Mouse (Mus musculus) kidney, embryonic 14.5 days (tissue): Measurements from ENCODE around the gene Ehmt1. TPM values are rescaled to one million over a fixed set of nuclear protein-coding genes. Genes with fewer than 3 reads are reported as not detected.

ENCODE experiments used
- ATAC-seq: fragments of 200-750 bp; cut with Nextera tagmentation; 2 replicates; pipeline ENCODE4 v1.8.0; 2017; ENCODE audit warnings: moderate number of reproducible peaks, mild to moderate bottlenecking, moderate TSS enrichment, moderate library complexity; ENCODE audit not compliant: low FRiP score, low TSS enrichment
- H3K27ac ChIP-seq: fragments of 300-500 bp; sonication (generic); 2 replicates; pipeline ENCODE4 v1.5.1; 2014; ENCODE audit warnings: low read depth, mild to moderate bottlenecking, low read length, moderate library complexity, mixed read lengths
- H3K27me3 ChIP-seq: fragments of 300-500 bp; sonication (generic); 2 replicates; pipeline ENCODE4 v1.6.1; 2014; ENCODE audit warnings: mild to moderate bottlenecking, low read length; ENCODE audit not compliant: control insufficient read depth, insufficient read depth
- H3K36me3 ChIP-seq: fragments of 300-500 bp; sonication (generic); 2 replicates; pipeline ENCODE4 v1.6.1; 2014; ENCODE audit warnings: low read length, mixed read lengths; ENCODE audit not compliant: control insufficient read depth, insufficient read depth
- H3K4me1 ChIP-seq: fragments of 300-500 bp; sonication (generic); 2 replicates; pipeline ENCODE4 v1.6.1; 2014; ENCODE audit warnings: low read length, mixed read lengths; ENCODE audit not compliant: control insufficient read depth, insufficient read depth
- H3K4me2 ChIP-seq: fragments of 300-500 bp; sonication (generic); replicated peaks from 2 replicates; pipeline ENCODE4 v1.6.1; 2014; ENCODE audit warnings: low read depth, mild to moderate bottlenecking, low read length
- H3K4me3 ChIP-seq: fragments of 300-500 bp; sonication (generic); 2 replicates; pipeline ENCODE4 v1.5.1; 2014; ENCODE audit warnings: mild to moderate bottlenecking, low read length
- H3K9ac ChIP-seq: fragments of 300-500 bp; sonication (generic); 2 replicates; pipeline ENCODE4 v1.6.1; 2014; ENCODE audit warnings: low read depth, mild to moderate bottlenecking, low read length, moderate library complexity
- H3K9me3 ChIP-seq: fragments of 300-500 bp; sonication (generic); 2 replicates; pipeline ENCODE4 v1.6.1; 2016; ENCODE audit warnings: low read length; ENCODE audit not compliant: control insufficient read depth
- WGBS: fragments of 180-500 bp; shearing (Covaris S2); extraction: QIAGEN DNeasy Blood & Tissue Kit; methylation state at CpG from one replicate; pipeline ENCODE4 v1.1.7; 2014; 5-methylcytosine and 5-hydroxymethylcytosine counted together
- polyA plus RNA-seq: library from polyadenylated mRNA; unstranded; fragments of >200 nt; fragmentation: Nextera tagmentation; extraction: Ambion mirVana; gene quantifications from 2 replicates; pipeline ENCODE4 v1.2.1, GENCODE M21; 2014

Gene Ehmt1
- polyA plus RNA-seq, 1 experiment from 2014 or later = 101 TPM

- ATAC-seq = no peak
- 91% methylated on average over 5 of the region's 5 CpGs for WGBS
- no peaks in the 10 kb centered on the region for H3K9me3 ChIP-seq
These were observed 122.5 kb downstream of the Ehmt1 start for GRCm38 (mm10) chr2:24796833-24797457.

GRCm38 (mm10) chr2:24787250-24787649 lies 132.2 kb downstream of the Ehmt1 start:
- 67% methylated on average over 4 of the region's 4 CpGs for WGBS

More at GRCm38 (mm10) chr2:24796833-24797457, 122.5 kb downstream of the Ehmt1 start:
- no peak overlapping the region for H3K4me2 ChIP-seq
- H3K4me1 ChIP-seq = no peaks in the 10 kb centered on the region
- H3K9ac ChIP-seq = no peak overlapping the region
- no peak overlapping the region for H3K4me3 ChIP-seq
- no peak overlapping the region for H3K27ac ChIP-seq
- no peaks in the 10 kb centered on the region for H3K27me3 ChIP-seq
- peaks cover 77% of the 10 kb centered on the region for H3K36me3 ChIP-seq

GRCm38 (mm10) chr2:24781253-24781652 lies 138.2 kb downstream of the Ehmt1 start:
- no peak for ATAC-seq
- no peaks in the 10 kb centered on the region for H3K4me1 ChIP-seq
- 54% methylated on average over 4 of the region's 4 CpGs for WGBS
- no peaks in the 10 kb centered on the region for H3K27me3 ChIP-seq
- H3K27ac ChIP-seq = no peak overlapping the region
- no peak overlapping the region for H3K9ac ChIP-seq
- no peak overlapping the region for H3K4me3 ChIP-seq
- no peaks in the 10 kb centered on the region for H3K9me3 ChIP-seq
- H3K4me2 ChIP-seq = no peak overlapping the region
- no peaks in the 10 kb centered on the region for H3K36me3 ChIP-seq

More at GRCm38 (mm10) chr2:24787250-24787649, 132.2 kb downstream of the Ehmt1 start:
- no peak for ATAC-seq
- no peak overlapping the region for H3K4me2 ChIP-seq
- H3K9me3 ChIP-seq = no peaks in the 10 kb centered on the region
- H3K27ac ChIP-seq = no peak overlapping the region
- no peaks in the 10 kb centered on the region for H3K4me1 ChIP-seq
- H3K27me3 ChIP-seq = no peaks in the 10 kb centered on the region
- peaks cover 29% of the 10 kb centered on the region for H3K36me3 ChIP-seq
- no peak overlapping the region for H3K4me3 ChIP-seq
- H3K9ac ChIP-seq = no peak overlapping the region

GRCm38 (mm10) chr2:24776831-24777230 lies 142.6 kb downstream of the Ehmt1 start:
- H3K4me1 ChIP-seq = no peaks in the 10 kb centered on the region
- 5% methylated on average over 4 of the region's 5 CpGs for WGBS
- no peaks in the 10 kb centered on the region for H3K36me3 ChIP-seq

GRCm38 (mm10) chr2:24775951-24776587 lies 143.3 kb downstream of the Ehmt1 start:
- Histone ChIP-seq H3K36me3 (no peaks in the 10 kb centered on the region), H3K27ac (no peak overlapping the region), H3K4me3 (no peak overlapping the region), H3K9me3 (no peaks in the 10 kb centered on the region), H3K27me3 (no peaks in the 10 kb centered on the region), H3K4me2 (no peak overlapping the region), H3K4me1 (no peaks in the 10 kb centered on the region), H3K9ac (no peak overlapping the region)
- 79% methylated on average over 11 of the region's 11 CpGs for WGBS
- no peak for ATAC-seq

More at GRCm38 (mm10) chr2:24776831-24777230, 142.6 kb downstream of the Ehmt1 start:
- no peak for ATAC-seq
- Histone ChIP-seq H3K4me2 (no peak overlapping the region), H3K9ac (no peak overlapping the region), H3K4me3 (no peak overlapping the region), H3K27me3 (no peaks in the 10 kb centered on the region), H3K27ac (no peak overlapping the region), H3K9me3 (no peaks in the 10 kb centered on the region)

- ATAC-seq = no peak
- 71% methylated on average over 7 of the region's 7 CpGs for WGBS
These were observed 144.6 kb downstream of the Ehmt1 start for GRCm38 (mm10) chr2:24774832-24775231.

GRCm38 (mm10) chr2:24770861-24771260 lies 148.6 kb downstream of the Ehmt1 start:
- no peaks in the 10 kb centered on the region for H3K9me3 ChIP-seq
- H3K4me2 ChIP-seq = no peak overlapping the region
- no peak overlapping the region for H3K27ac ChIP-seq
- no peak overlapping the region for H3K9ac ChIP-seq
- H3K4me1 ChIP-seq = no peaks in the 10 kb centered on the region
- no peaks in the 10 kb centered on the region for H3K36me3 ChIP-seq
- H3K4me3 ChIP-seq = no peak overlapping the region
- no peak for ATAC-seq
- 78% methylated on average over 4 of the region's 4 CpGs for WGBS
- H3K27me3 ChIP-seq = no peaks in the 10 kb centered on the region

More at GRCm38 (mm10) chr2:24774832-24775231, 144.6 kb downstream of the Ehmt1 start:
- no peak overlapping the region for H3K4me3 ChIP-seq
- no peak overlapping the region for H3K4me2 ChIP-seq
- H3K9me3 ChIP-seq = no peaks in the 10 kb centered on the region
- H3K4me1 ChIP-seq = no peaks in the 10 kb centered on the region
- no peak overlapping the region for H3K27ac ChIP-seq
- no peak overlapping the region for H3K9ac ChIP-seq
- no peaks in the 10 kb centered on the region for H3K36me3 ChIP-seq
- no peaks in the 10 kb centered on the region for H3K27me3 ChIP-seq

- peaks cover 21% of the 10 kb centered on the region for H3K27me3 ChIP-seq
- peaks cover 10% of the 10 kb centered on the region; the same call in 1 of the 2 replicates for H3K4me1 ChIP-seq
- peak; percentile 88 for ATAC-seq
- no peak within 1 kb of the TSS for H3K27ac ChIP-seq
- no peaks in the 10 kb centered on the region for H3K9me3 ChIP-seq
- H3K4me3 ChIP-seq = peak within 1 kb of the TSS; percentile 58
- H3K36me3 ChIP-seq = no peaks in the 10 kb centered on the region
- 1% methylated on average over 42 of the region's 42 CpGs for WGBS
- 0 out of 2 replicates have a peak within 1 kb of the TSS, but pooled peaks have one; percentile 31 for H3K9ac ChIP-seq
- peak within 1 kb of the TSS; percentile 99 for H3K4me2 ChIP-seq
These were observed 156.3 kb downstream of the Ehmt1 start, which contains the start of gene Cacna1b for GRCm38 (mm10) chr2:24763115-24763557. Cacna1b (minus strand) TSS chr2:24763152.

- H3K9me3 ChIP-seq = no peaks in the 10 kb centered on the region
- H3K36me3 ChIP-seq = no peaks in the 10 kb centered on the region
- H3K4me1 ChIP-seq = peaks cover 10% of the 10 kb centered on the region; the same call in 1 of the 2 replicates
- peak overlapping the region; percentile 99 for H3K4me2 ChIP-seq
- peak overlapping the region; percentile 58 for H3K4me3 ChIP-seq
- H3K27me3 ChIP-seq = peaks cover 21% of the 10 kb centered on the region
- H3K27ac ChIP-seq = no peak overlapping the region
- ATAC-seq = peak; percentile 66
- 0 out of 2 replicates have a peak overlapping the region, but pooled peaks have one; percentile 31 for H3K9ac ChIP-seq
- WGBS = under 1% methylated on average over 51 of the region's 52 CpGs
These were observed 156.9 kb downstream of the Ehmt1 start for GRCm38 (mm10) chr2:24762446-24762960.
